Mouse (Mus musculus) MEL (cell line): ENCODE results near the gene Sec14l4. TPM values are rescaled to one million over a fixed set of nuclear protein-coding genes. Genes with fewer than 3 reads are reported as not detected.

ENCODE experiments used
- DNase-seq: peaks from one replicate; pipeline ENCODE4 v3.0.0; 2011; ENCODE audit warnings: low read depth, low spot score
- H3K27ac ChIP-seq: 2 replicates; pipeline ENCODE4 v1.5.1; 2012; ENCODE audit warnings: low read depth, mild to moderate bottlenecking, control low read depth, low read length, moderate library complexity; ENCODE audit not compliant: control insufficient read depth
- H3K27me3 ChIP-seq, 2 experiments: fragments of 150-350 bp in 1 of 2; sonication (generic) in 1 of 2; 2 replicates each; pipeline ENCODE4 v1.6.1; 2012; ENCODE audit warnings: low read length in 2 of 2, mild to moderate bottlenecking in 2 of 2, improper control_type of control experiment in 1 of 2, moderate library complexity in 1 of 2; ENCODE audit not compliant: insufficient read depth in 2 of 2, control insufficient read depth in 1 of 2
- H3K36me3 ChIP-seq, 2 experiments: 2 replicates each; pipeline ENCODE4 v1.6.1; 2012 to 2014; ENCODE audit warnings: low read length in 2 of 2, improper control_type of control experiment in 1 of 2, inconsistent platforms in 1 of 2, mild to moderate bottlenecking in 1 of 2; ENCODE audit not compliant: insufficient read depth in 2 of 2, control insufficient read depth in 1 of 2
- H3K4me1 ChIP-seq, 2 experiments: fragments of 150-350 bp in 1 of 2; sonication (generic) in 1 of 2; 2 replicates each; pipeline ENCODE4 v1.6.1; 2012; ENCODE audit warnings: low read length in 2 of 2, improper control_type of control experiment in 1 of 2, mild to moderate bottlenecking in 1 of 2; ENCODE audit not compliant: insufficient read depth in 2 of 2, control insufficient read depth in 1 of 2
- H3K4me3 ChIP-seq, 2 experiments: fragments of 150-350 bp in 1 of 2; sonication (generic) in 1 of 2; 2 replicates each; pipeline ENCODE4 v1.5.1; 2012; ENCODE audit warnings: low read depth in 2 of 2, low read length in 2 of 2, mild to moderate bottlenecking in 2 of 2, moderate library complexity in 2 of 2, control low read depth in 1 of 2, improper control_type of control experiment in 1 of 2; ENCODE audit not compliant: control insufficient read depth in 1 of 2, insufficient read depth in 1 of 2
- H3K79me2 ChIP-seq: 2 replicates; pipeline ENCODE4 v1.6.1; 2012; ENCODE audit warnings: mild to moderate bottlenecking, low read length, moderate library complexity; ENCODE audit not compliant: control insufficient read depth, poor library complexity, insufficient read depth
- H3K9ac ChIP-seq: 2 replicates; pipeline ENCODE4 v1.6.1; 2012; ENCODE audit warnings: low read depth, mild to moderate bottlenecking, control low read depth, low read length, moderate library complexity; ENCODE audit not compliant: control insufficient read depth, poor library complexity, severe bottlenecking
- H3K9me3 ChIP-seq: fragments of 150-350 bp; sonication (generic); replicated peaks from 2 replicates; pipeline ENCODE4 v1.6.1; 2012; ENCODE audit warnings: mild to moderate bottlenecking, low read length, improper control_type of control experiment, moderate library complexity; ENCODE audit not compliant: insufficient read depth
- E2F4 ChIP-seq: IDR thresholded peaks from 2 replicates; pipeline ENCODE4 v1.6.1; 2011; ENCODE audit warnings: low read depth, low read length, improper control_type of control experiment, borderline replicate concordance
- ELF1 ChIP-seq: IDR thresholded peaks from 2 replicates; pipeline ENCODE4 v1.6.1; 2014; ENCODE audit warnings: low read depth, mild to moderate bottlenecking, inconsistent platforms, low read length, improper control_type of control experiment, moderate library complexity
- GATA1 ChIP-seq: IDR thresholded peaks from 2 replicates; pipeline ENCODE4 v1.6.1; 2011; ENCODE audit warnings: low read depth, low read length, improper control_type of control experiment
- HCFC1 ChIP-seq: IDR thresholded peaks from 2 replicates; pipeline ENCODE4 v1.6.1; 2012; ENCODE audit warnings: low read depth, mild to moderate bottlenecking, inconsistent platforms, low read length, improper control_type of control experiment, moderate library complexity
- JUND ChIP-seq: IDR thresholded peaks from 2 replicates; pipeline ENCODE4 v1.6.1; 2011; ENCODE audit warnings: low read depth, mild to moderate bottlenecking, improper control_type of control experiment, low read length
- KAT2A ChIP-seq: conservative IDR thresholded peaks from 2 replicates; pipeline ENCODE4 v1.6.1; 2012; ENCODE audit warnings: low read depth, low read length, improper control_type of control experiment, inconsistent platforms
- MAX ChIP-seq: IDR thresholded peaks from 2 replicates; pipeline ENCODE4 v1.6.1; 2011; ENCODE audit warnings: low read length, improper control_type of control experiment
- MAZ ChIP-seq: IDR thresholded peaks from 2 replicates; pipeline ENCODE4 v1.6.1; 2012; ENCODE audit warnings: low read depth, mild to moderate bottlenecking, inconsistent platforms, low read length, improper control_type of control experiment
- MEF2A ChIP-seq: IDR thresholded peaks from 2 replicates; pipeline ENCODE4 v1.6.1; 2014; ENCODE audit warnings: low read depth, mild to moderate bottlenecking, inconsistent platforms, low read length, improper control_type of control experiment; ENCODE audit not compliant: poor library complexity, insufficient replicate concordance, severe bottlenecking; ENCODE audit errors: extremely low read depth
- MXI1 ChIP-seq: IDR thresholded peaks from 2 replicates; pipeline ENCODE4 v1.6.1; 2011; ENCODE audit warnings: mild to moderate bottlenecking, low read depth, low read length, improper control_type of control experiment
- MYC ChIP-seq: IDR thresholded peaks from 2 replicates; pipeline ENCODE4 v1.6.1; 2011; ENCODE audit warnings: low read depth, mild to moderate bottlenecking, low read length, improper control_type of control experiment, moderate library complexity
- NRF1 ChIP-seq: IDR thresholded peaks from 2 replicates; pipeline ENCODE4 v1.6.1; 2014; ENCODE audit warnings: low read depth, mild to moderate bottlenecking, inconsistent platforms, low read length, improper control_type of control experiment, moderate library complexity; ENCODE audit not compliant: poor library complexity, insufficient read depth, severe bottlenecking
- POLR2AphosphoS5 ChIP-seq: IDR thresholded peaks from 2 replicates; pipeline ENCODE4 v1.6.1; 2012; ENCODE audit warnings: low read depth, borderline replicate concordance, mild to moderate bottlenecking, inconsistent platforms, low read length, moderate library complexity, mixed read lengths
- RAD21 ChIP-seq: IDR thresholded peaks from 2 replicates; pipeline ENCODE4 v1.6.1; 2011; ENCODE audit warnings: mild to moderate bottlenecking, low read depth, low read length, improper control_type of control experiment
- SMC3 ChIP-seq: IDR thresholded peaks from 2 replicates; pipeline ENCODE4 v1.6.1; 2011; ENCODE audit warnings: low read depth, low read length, improper control_type of control experiment
- TAL1 ChIP-seq: IDR thresholded peaks from 2 replicates; pipeline ENCODE4 v1.6.1; 2012; ENCODE audit warnings: mild to moderate bottlenecking, inconsistent platforms, low read length, moderate library complexity, mixed read lengths
- TCF12 ChIP-seq: IDR thresholded peaks from 2 replicates; pipeline ENCODE4 v1.6.1; 2014; ENCODE audit warnings: low read depth, mild to moderate bottlenecking, inconsistent platforms, low read length, improper control_type of control experiment, moderate library complexity
- UBTF ChIP-seq: IDR thresholded peaks from 2 replicates; pipeline ENCODE4 v1.6.1; 2012; ENCODE audit warnings: low read depth, mild to moderate bottlenecking, inconsistent platforms, low read length, improper control_type of control experiment, moderate library complexity, borderline replicate concordance; ENCODE audit not compliant: insufficient read depth
- ZC3H11A ChIP-seq: IDR thresholded peaks from 2 replicates; pipeline ENCODE4 v1.6.1; 2012; ENCODE audit warnings: low read depth, mild to moderate bottlenecking, inconsistent platforms, low read length, improper control_type of control experiment
- ZMIZ1 ChIP-seq: IDR thresholded peaks from 2 replicates; pipeline ENCODE4 v1.6.1; 2012; ENCODE audit warnings: low read depth, mild to moderate bottlenecking, inconsistent platforms, low read length, improper control_type of control experiment, moderate library complexity
- ZNF384 ChIP-seq: IDR thresholded peaks from 2 replicates; pipeline ENCODE4 v1.6.1; 2012; ENCODE audit warnings: low read depth, mild to moderate bottlenecking, inconsistent platforms, low read length, improper control_type of control experiment
- polyA plus RNA-seq, 2 experiments: library from polyadenylated mRNA; stranded (reverse) in 1 of 2; unstranded in 1 of 2; fragments of >175 nt in 1 of 2; fragments of >200 nt in 1 of 2; gene quantifications; 2 replicates each; pipeline versions ENCODE4 v1.2.1 to v1.2.4; 2012; ENCODE audit warnings: low replicate concordance in 2 of 2, low read depth in 1 of 2; ENCODE audit not compliant: insufficient read length in 2 of 2, insufficient read depth in 1 of 2, missing spikeins in 1 of 2
- total RNA-seq: library from RNA; depleted of rRNA; stranded (reverse); fragments of 300-350 nt; gene quantifications from 2 replicates; pipeline ENCODE4 v1.2.3, GENCODE M21; 2012

Sec14l4 gene
- total and polyA plus RNA-seq, 3 experiments = not detected

DNA sequence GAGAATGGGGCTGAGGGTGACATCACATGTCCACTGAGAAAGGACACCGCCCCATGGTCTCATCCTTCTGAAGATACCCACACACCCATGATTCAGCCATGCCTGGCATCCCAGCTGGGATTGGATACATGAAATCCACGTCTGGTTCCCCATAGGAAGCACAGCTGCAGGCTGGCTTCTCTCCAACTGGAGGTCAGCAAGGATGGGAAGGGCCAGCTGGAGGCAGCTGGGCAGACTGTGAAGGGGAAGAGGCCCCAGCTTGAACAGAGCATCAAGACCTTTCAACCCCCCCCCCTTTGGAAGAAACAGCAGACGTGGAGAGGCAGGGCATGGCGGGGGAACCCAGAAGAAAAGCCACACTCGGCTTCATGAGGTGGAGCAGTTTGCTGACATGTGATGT lies 15.3 kb downstream of the Sec14l4 start:
- no peaks in the 10 kb centered on the region; a peak in 2 of 4 replicates for H3K27me3 ChIP-seq
- H3K4me1 ChIP-seq = no peaks in the 10 kb centered on the region
- H3K9me3 ChIP-seq = no peaks in the 10 kb centered on the region
- H3K4me3 ChIP-seq = no peak overlapping the region
- no peaks in the 10 kb centered on the region for H3K79me2 ChIP-seq
- no peak for DNase-seq
- H3K36me3 ChIP-seq = no peaks in the 10 kb centered on the region
- TF ChIP-seq GATA1 = no peak
- no peak for TF ChIP-seq MEF2A
- no peak for TF ChIP-seq NRF1
- TF ChIP-seq MXI1 = no peak
- TF ChIP-seq POLR2AphosphoS5 = no peak
- TF ChIP-seq ELF1 = no peak
- TF ChIP-seq ZMIZ1 = no peak
- TF ChIP-seq, all 39 proteins: peak for 0
- no peak overlapping the region for H3K9ac ChIP-seq
- no peak overlapping the region for H3K27ac ChIP-seq

DNA sequence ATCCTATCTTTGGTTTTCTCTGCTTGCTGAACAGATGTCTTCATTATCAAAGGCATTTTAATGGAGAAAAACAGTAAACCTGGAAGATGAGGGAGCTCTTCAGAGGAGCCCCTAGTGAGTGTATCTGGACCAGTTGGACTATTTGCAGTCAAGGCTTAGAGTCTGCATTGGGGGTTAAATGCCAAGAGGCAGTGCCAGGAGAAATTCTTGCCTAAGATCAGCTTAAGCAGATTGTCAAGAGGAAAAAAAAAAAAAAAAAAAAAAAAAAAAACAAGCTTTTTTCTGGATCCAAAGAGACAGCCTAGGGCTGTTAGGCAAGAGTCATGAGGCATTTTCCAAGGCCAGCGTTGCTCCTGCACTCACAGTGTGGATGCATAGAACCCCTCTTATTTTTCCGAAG lies 16.5 kb downstream of the Sec14l4 start:
- Histone ChIP-seq H3K27me3 (peaks cover 0 to 1% of the 10 kb centered on the region in 2 experiments; a peak in 2 of 4 replicates), H3K79me2 (no peaks in the 10 kb centered on the region), H3K36me3 (no peaks in the 10 kb centered on the region), H3K9me3 (no peaks in the 10 kb centered on the region), H3K9ac (no peak overlapping the region), H3K4me1 (no peaks in the 10 kb centered on the region), H3K27ac (no peak overlapping the region), H3K4me3 (no peak overlapping the region)
- TF ChIP-seq MAZ = no peak
- no peak for TF ChIP-seq HCFC1
- TF ChIP-seq MEF2A = no peak
- TF ChIP-seq TAL1 = no peak
- TF ChIP-seq UBTF = no peak
- TF ChIP-seq TCF12 = no peak
- no peak for TF ChIP-seq KAT2A
- no peak for TF ChIP-seq GATA1
- TF ChIP-seq MYC = no peak
- TF ChIP-seq JUND = no peak
- no peak for TF ChIP-seq POLR2AphosphoS5
- no peak for TF ChIP-seq MXI1
- no peak for TF ChIP-seq SMC3
- TF ChIP-seq E2F4 = no peak
- TF ChIP-seq ZC3H11A = no peak
- TF ChIP-seq ZNF384 = no peak
- TF ChIP-seq ZMIZ1 = no peak
- TF ChIP-seq RAD21 = no peak
- TF ChIP-seq MAX = no peak
- no peak for DNase-seq
